Mouse (Mus musculus) kidney, adult 2 months (tissue): ENCODE data around the gene Myh7. TPM values are rescaled to one million over a fixed set of nuclear protein-coding genes. Genes with fewer than 3 reads are reported as not detected.
"Not testable (repeated sequence)": the region's sequence is repeated elsewhere in the genome, so short reads cannot be mapped to it uniquely, and the experiment has no call there.

Experiments
- DNase-seq: peaks from one replicate; pipeline ENCODE4 v3.0.0; 2021
- H3K27ac ChIP-seq: fragments of 200-500 bp; 2 replicates; pipeline ENCODE4 v1.5.1; 2012; ENCODE audit warnings: low read depth, low read length, control low read depth, inconsistent platforms; ENCODE audit not compliant: insufficient read depth
- H3K27me3 ChIP-seq: fragments of 200-500 bp; replicated peaks from 2 replicates; pipeline ENCODE4 v1.6.1; 2012; ENCODE audit warnings: mild to moderate bottlenecking, moderate library complexity, low read length, inconsistent platforms; ENCODE audit not compliant: control insufficient read depth, insufficient read depth
- H3K36me3 ChIP-seq: fragments of 200-500 bp; 2 replicates; pipeline ENCODE4 v1.6.1; 2012; ENCODE audit warnings: mild to moderate bottlenecking, moderate library complexity, low read length, inconsistent platforms; ENCODE audit not compliant: control insufficient read depth, insufficient read depth
- H3K4me1 ChIP-seq: fragments of 200-500 bp; 2 replicates; pipeline ENCODE4 v1.6.1; 2011; ENCODE audit warnings: low read length; ENCODE audit not compliant: control insufficient read depth, insufficient read depth
- H3K4me3 ChIP-seq: fragments of 200-500 bp; 2 replicates; pipeline ENCODE4 v1.5.1; 2011; ENCODE audit warnings: mild to moderate bottlenecking, low read depth, low read length, control low read depth; ENCODE audit not compliant: insufficient read depth
- CTCF ChIP-seq: fragments of 200-500 bp; conservative IDR thresholded peaks from 2 replicates; pipeline ENCODE4 v1.5.1; 2011; ENCODE audit warnings: low read depth, mild to moderate bottlenecking, control low read depth, low read length, moderate library complexity, mixed read lengths; ENCODE audit not compliant: insufficient read depth, insufficient read length
- POLR2A ChIP-seq: fragments of 200-500 bp; IDR thresholded peaks from one replicate; pipeline ENCODE4 v1.6.1; 2011; ENCODE audit warnings: low read depth, low read length, control low read depth
- WGBS: fragments of 180-500 bp; shearing (Covaris S2); methylation state at CpG from one replicate; pipeline ENCODE4 v1.1.7; 2018; 5-methylcytosine and 5-hydroxymethylcytosine counted together
- polyA plus RNA-seq: library from polyadenylated mRNA; depleted of rRNA; stranded (reverse); fragments of >200 nt; gene quantifications from 2 replicates; pipeline ENCODE4 v1.2.3, GENCODE M21; 2012

Gene Myh7
- polyA plus RNA-seq, 1 experiment = 5.2 TPM

DNA sequence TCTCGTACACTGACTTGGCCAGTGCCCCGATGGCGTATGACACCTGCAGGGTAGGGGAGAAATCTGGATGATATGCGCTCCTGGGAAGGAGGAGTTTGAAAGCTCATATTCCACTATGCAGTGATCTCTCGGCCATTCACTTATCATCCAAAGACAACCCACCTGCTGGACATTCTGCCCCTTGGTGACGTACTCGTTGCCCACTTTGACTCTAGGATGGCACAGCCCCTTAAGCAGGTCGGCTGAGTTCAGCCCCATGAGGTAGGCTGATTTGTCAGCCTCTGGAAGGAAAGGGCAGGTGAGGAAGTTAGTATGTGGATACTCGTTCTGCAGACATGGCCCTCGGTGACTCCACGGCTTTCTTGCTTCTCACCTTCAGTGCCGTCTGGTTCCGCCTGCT lies 5.5 kb downstream of the Myh7 start:
- WGBS = 84% methylated on average over 13 of the region's 13 CpGs
- no peaks in the 10 kb centered on the region for H3K27me3 ChIP-seq
- no peaks in the 10 kb centered on the region for H3K36me3 ChIP-seq
- H3K4me1 ChIP-seq = no peaks in the 10 kb centered on the region
- no peak for DNase-seq
- no peak overlapping the region for H3K27ac ChIP-seq
- no peak for TF ChIP-seq CTCF
- no peak for TF ChIP-seq POLR2A
- no peak overlapping the region for H3K4me3 ChIP-seq

DNA sequence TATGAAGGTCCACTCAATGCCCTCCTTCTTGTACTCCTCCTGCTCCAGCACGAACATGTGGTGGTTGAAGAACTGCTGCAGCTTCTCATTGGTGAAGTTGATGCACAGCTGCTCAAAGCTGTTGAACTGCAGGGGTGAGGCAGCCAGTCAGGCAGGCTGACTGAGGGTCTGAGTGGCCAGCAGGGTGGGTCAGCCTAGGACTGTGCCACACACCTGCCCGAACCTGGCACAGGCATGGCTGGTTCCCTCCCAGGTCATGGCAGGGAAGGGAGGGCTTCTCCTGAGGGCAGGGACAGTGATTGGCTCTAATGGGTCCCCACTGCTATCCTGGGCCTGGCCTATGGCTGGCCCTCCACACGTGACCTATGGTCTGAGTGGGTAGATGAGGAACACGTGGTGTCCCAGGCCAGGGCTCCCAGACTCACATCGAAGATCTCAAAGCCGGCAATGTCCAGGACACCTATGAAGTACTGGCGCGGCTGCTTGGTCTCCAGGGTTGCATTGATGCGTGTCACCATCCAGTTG lies 6.0 kb downstream of the Myh7 start:
- H3K36me3 ChIP-seq, DNase-seq, H3K4me1 ChIP-seq, H3K27ac ChIP-seq, H3K27me3 ChIP-seq, H3K4me3 ChIP-seq: not testable (repeated sequence)
- WGBS = 89% methylated on average over 9 of the region's 9 CpGs

DNA sequence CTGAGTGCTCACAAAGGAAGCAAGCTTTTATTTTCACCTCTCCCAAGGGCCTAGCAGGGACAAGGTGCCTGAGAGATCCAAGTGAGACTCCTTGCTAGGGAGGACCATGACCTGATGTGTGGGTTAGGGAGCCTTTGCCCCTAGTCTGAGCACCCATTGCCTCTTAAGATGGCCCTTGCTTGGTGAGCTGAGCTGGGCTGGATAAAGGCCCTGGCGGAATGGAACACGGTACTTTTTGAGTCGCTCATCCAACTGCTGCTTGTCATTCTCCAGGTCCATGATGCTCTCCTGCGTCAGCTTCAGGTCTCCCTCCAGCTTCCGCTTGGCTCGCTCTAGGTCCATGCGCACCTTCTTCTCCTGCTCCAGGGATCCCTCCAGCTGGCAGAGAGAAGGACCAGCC lies 12.5 kb downstream of the Myh7 start:
- no peak for DNase-seq
- Histone ChIP-seq H3K27ac (no peak overlapping the region), H3K4me3 (no peak overlapping the region), H3K36me3 (no peaks in the 10 kb centered on the region), H3K4me1 (no peaks in the 10 kb centered on the region), H3K27me3 (no peaks in the 10 kb centered on the region)
- no peak for TF ChIP-seq POLR2A
- TF ChIP-seq CTCF = no peak
- 95% methylated on average over 7 of the region's 7 CpGs for WGBS

DNA sequence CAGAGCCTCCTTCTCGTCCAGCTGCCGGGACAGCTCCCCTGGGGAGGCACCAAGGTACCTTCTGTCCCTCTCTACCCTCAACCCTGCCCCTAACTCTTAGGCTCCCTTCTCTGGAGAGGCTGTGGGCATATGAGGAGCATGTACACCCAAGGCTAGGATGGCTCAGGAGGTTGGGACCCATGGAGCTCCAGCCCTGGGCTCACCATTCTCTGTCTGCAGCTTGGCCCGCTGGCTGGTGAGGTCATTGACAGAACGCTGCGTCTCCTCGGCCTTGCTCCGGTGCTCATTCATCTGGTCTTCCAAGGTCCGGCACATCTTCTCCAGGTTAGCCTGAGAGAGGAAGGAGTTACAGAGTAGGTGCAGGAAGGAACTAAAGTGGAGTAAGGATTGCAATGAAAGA lies 15.8 kb downstream of the Myh7 start:
- Histone ChIP-seq H3K27ac (no peak overlapping the region), H3K4me3 (no peak overlapping the region), H3K36me3 (no peaks in the 10 kb centered on the region), H3K27me3 (no peaks in the 10 kb centered on the region), H3K4me1 (no peaks in the 10 kb centered on the region)
- WGBS = 83% methylated on average over 8 of the region's 8 CpGs
- DNase-seq = no peak
- TF ChIP-seq CTCF = no peak
- TF ChIP-seq POLR2A = no peak

DNA sequence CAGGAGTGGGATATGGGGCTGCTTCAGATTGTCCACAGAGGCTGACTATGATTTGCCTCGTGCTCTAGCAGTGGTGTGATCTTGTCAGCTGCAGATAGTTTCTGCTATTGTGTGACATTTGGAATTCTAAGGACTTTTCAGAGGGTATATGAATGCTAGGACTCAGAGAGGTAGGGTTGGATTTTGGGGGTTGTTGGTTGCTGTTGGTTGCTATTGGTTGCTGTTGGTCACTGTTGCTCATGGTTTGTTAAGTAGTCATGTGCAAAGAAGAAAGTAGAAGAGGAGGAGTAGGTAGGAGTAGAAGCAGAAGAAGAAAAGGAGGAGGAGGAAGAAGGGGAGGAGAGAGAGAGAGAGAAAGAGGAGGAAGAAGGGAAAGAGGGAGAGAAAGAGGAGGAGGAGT lies 17.8 kb downstream of the Myh7 start, which contains the start of gene Gm17428:
TSS of gene Gm17428 (plus strand) at position 301 of the 400 bp plus-strand sequence.
- DNase-seq = no peak
- no peak within 1 kb of the TSS for H3K4me3 ChIP-seq
- 67% methylated on average over 1 of the region's 1 CpGs for WGBS

DNA sequence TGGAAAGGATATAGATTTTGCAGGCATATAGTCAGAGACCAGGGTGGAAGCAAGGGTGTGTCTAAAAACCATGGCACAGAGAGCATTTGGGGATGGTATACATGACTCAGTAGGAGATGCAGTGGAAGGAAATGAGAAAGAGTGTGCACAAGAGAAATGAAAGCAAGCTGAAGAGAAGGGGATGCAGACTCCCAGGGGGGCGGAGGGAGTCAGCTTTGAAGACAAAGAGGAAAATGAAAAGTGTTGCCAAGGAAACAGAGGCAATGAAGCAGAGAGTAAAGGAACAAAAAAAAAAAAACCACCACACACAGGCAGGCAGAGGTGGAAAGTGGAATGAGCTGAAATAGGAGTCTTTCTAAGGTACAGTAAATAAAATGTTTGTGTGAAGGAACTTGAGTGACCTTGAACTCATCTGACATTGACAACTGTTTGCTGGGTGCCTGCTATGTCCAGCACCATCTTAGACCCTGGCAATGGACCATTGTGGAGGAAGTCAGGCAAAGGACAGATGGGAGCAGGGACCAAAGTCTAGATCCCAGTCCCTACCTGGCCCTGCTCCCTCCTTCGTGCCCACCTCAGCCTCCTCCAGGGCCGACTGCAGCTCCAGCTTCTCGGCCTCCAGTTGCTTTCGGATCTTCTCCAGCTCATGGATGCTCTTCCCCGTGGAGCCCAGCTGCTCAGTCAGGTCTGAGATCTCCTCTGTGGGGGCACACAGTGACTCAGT lies 20.2 kb downstream of the Myh7 start:
- Histone ChIP-seq H3K27me3 (no peaks in the 10 kb centered on the region), H3K4me3 (no peak overlapping the region), H3K36me3 (no peaks in the 10 kb centered on the region), H3K27ac (no peak overlapping the region), H3K4me1 (no peaks in the 10 kb centered on the region)
- no peak for TF ChIP-seq CTCF
- no peak for TF ChIP-seq POLR2A
- 79% methylated on average over 6 of the region's 6 CpGs for WGBS
- no peak for DNase-seq

More for the DNA sequence above, 17.8 kb downstream of the Myh7 start, which contains the start of gene Gm17428:
- Histone ChIP-seq H3K36me3 (no peaks in the 10 kb centered on the region), H3K4me1 (no peaks in the 10 kb centered on the region), H3K27ac (no peak within 1 kb of the TSS), H3K27me3 (no peaks in the 10 kb centered on the region)
- TF ChIP-seq CTCF = no peak
- no peak for TF ChIP-seq POLR2A

DNA sequence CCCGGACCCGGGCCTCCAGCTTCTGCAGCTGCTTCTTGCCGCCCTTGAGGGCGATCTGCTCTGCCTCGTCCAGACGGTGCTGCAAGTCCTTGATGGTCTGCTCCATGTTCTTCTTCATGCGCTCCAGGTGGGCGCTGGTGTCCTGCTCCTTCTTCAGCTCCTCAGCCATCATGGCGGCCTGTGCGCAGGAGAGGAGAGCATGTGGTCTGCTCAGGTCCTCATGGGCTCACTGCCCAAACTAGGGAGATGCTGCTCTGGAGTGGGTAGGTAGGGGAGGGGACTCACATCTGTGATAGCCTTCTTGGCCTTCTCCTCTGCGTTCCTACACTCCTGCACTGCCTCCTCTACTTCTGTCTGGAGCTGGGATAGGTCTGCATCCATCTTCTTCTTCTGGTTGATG lies 21.6 kb downstream of the Myh7 start:
- not testable (repeated sequence) for H3K27me3 ChIP-seq, DNase-seq, H3K27ac ChIP-seq, H3K4me3 ChIP-seq, H3K4me1 ChIP-seq, H3K36me3 ChIP-seq
- 96% methylated on average over 11 of the region's 11 CpGs for WGBS
